Mouse (Mus musculus) embryonic facial prominence, embryonic 10.5 days (tissue): Measurements from ENCODE around the gene Gadd45g. TPM values are rescaled to one million over a fixed set of nuclear protein-coding genes. Genes with fewer than 3 reads are reported as not detected.
A peak's percentile ranks its signal among the peaks of the same experiment; 100 is the strongest.

Experiments
- DNase-seq: peaks from one replicate; pipeline ENCODE4 v3.0.0-alpha.2; 2017; ENCODE audit warnings: low spot score
- H3K27ac ChIP-seq: fragments of 300-500 bp; sonication (generic); replicated peaks from 2 replicates; pipeline ENCODE4 v1.5.1; 2016; ENCODE audit warnings: mild to moderate bottlenecking
- H3K27me3 ChIP-seq: fragments of 300-500 bp; sonication (generic); replicated peaks from 2 replicates; pipeline ENCODE4 v1.6.1; 2016; ENCODE audit warnings: low read depth, mild to moderate bottlenecking; ENCODE audit not compliant: poor library complexity, severe bottlenecking
- H3K36me3 ChIP-seq: fragments of 300-500 bp; sonication (generic); replicated peaks from 2 replicates; pipeline ENCODE4 v1.6.1; 2016; ENCODE audit warnings: mild to moderate bottlenecking, moderate library complexity
- H3K4me1 ChIP-seq: fragments of 300-500 bp; sonication (generic); 2 replicates; pipeline ENCODE4 v1.6.1; 2016
- H3K4me3 ChIP-seq: fragments of 300-500 bp; sonication (generic); 2 replicates; pipeline ENCODE4 v1.5.1; 2016; ENCODE audit warnings: mild to moderate bottlenecking, moderate library complexity
- H3K9me3 ChIP-seq: fragments of 300-500 bp; sonication (generic); 2 replicates; pipeline ENCODE4 v1.6.1; 2016; ENCODE audit warnings: mild to moderate bottlenecking
- WGBS: fragments of 180-500 bp; shearing (Covaris S2); methylation state at CpG from one replicate; pipeline ENCODE4 v1.1.7; 2016; 5-methylcytosine and 5-hydroxymethylcytosine counted together
- polyA plus RNA-seq: library from polyadenylated mRNA; unstranded; fragments of >200 nt; fragmentation: Nextera tagmentation; extraction: Ambion mirVana; gene quantifications from 2 replicates; pipeline ENCODE4 v1.2.1, GENCODE M21; 2016

Gene Gadd45g
- polyA plus RNA-seq, 1 experiment from 2014 or later: 61.5 TPM

DNA sequence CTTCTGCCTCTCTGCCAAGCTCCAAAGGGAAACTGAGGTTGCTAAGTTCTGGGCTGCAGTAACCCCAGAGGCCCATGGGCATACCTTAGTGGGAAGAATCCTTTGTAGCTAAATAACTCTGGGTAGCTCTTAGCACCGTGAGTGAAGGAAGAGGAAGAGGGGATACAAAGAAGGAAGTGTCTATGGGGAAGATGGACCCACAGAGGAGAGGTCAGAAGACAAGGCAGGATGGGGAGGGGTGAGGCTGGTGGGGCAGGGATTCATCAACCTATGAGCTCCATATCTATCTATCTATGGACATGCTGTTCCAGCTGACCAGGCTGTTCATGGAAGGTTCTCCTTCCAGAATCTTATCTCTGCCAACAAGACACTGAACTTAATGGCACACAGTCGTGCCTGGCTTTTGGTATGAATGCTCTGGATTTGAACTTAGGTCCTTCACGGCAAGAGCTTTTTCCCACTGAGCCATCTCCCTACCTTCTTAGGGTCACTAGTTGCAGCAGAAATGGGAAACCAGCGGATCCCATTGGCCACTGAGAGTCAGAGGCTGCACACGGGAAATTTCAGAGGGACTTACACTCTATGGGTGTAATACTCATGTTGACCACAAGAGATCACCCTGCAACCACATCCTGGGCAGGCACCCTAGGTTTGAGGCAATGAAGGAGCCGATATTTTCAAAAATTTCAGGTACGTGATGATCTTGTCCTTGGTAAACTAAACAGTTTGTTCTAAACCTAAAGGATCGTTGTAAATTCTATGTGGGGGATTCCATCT, 7.0 kb upstream of the Gadd45g start:
- DNase-seq: peak; percentile 43
- H3K27me3 ChIP-seq: peaks cover 69% of the 10 kb centered on the region
- no peak overlapping the region for H3K4me3 ChIP-seq
- H3K27ac ChIP-seq: no peak overlapping the region
- 22% methylated on average over 8 of the region's 8 CpGs for WGBS
- no peaks in the 10 kb centered on the region for H3K9me3 ChIP-seq
- H3K36me3 ChIP-seq: no peaks in the 10 kb centered on the region
- H3K4me1 ChIP-seq: peaks cover 62% of the 10 kb centered on the region

DNA sequence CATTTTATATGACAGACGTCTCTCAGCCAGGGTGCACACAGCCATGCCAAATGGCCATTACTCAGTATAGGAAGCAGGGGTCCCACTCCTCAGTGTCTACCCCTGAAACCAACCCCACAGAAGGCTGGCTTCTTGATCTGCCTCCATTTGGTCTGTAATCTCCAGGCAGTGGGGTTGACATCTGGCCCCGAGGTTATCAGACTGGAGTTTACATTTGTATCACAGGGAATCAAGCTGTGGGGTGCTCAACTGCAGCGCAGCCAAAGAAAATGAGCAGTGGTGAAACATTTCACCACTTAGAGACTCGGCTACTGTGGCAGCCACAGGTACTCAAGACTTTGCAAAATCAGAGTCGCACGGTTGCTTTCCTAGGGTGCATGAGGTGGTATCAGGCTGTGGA, 5.8 kb upstream of the Gadd45g start:
- Histone ChIP-seq H3K27me3 (peaks cover 68% of the 10 kb centered on the region), H3K9me3 (no peaks in the 10 kb centered on the region), H3K4me3 (no peak overlapping the region), H3K4me1 (peaks cover 68% of the 10 kb centered on the region), H3K27ac (no peak overlapping the region; the same call in 1 of the 2 replicates), H3K36me3 (no peaks in the 10 kb centered on the region)
- WGBS: 44% methylated on average over 6 of the region's 6 CpGs
- no peak for DNase-seq

GRCm38 (mm10) chr13:51841541-51842115, 4.8 kb upstream of the Gadd45g start:
- Histone ChIP-seq H3K27ac (peak overlapping the region; percentile 83), H3K9me3 (no peaks in the 10 kb centered on the region), H3K36me3 (no peaks in the 10 kb centered on the region), H3K27me3 (peaks cover 66% of the 10 kb centered on the region), H3K4me1 (peaks cover 73% of the 10 kb centered on the region), H3K4me3 (peak overlapping the region; percentile 44)
- DNase-seq: peak; percentile 53
- 9% methylated on average over 12 of the region's 12 CpGs for WGBS

DNA sequence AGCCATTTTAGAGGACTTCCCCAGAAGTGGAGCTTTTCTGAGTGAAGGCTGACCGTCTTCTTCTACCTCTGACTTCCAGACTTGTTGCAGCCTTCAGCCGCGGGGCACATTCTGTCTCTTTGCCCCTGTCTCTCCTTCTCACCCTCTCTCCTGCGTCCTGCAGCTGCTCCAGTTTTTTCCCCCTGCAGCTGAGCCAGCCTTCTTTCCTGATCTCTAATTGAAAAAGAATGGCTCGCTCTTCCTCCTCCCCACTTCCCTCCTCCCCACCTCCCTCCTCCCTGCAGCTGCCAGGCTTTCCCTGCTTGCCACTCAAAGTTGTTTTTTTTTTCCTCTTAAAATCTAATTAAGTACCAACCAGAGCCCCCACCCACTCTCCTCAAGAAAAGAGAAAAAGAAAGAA, 4.3 kb upstream of the Gadd45g start:
- H3K4me1 ChIP-seq: peaks cover 75% of the 10 kb centered on the region
- no peaks in the 10 kb centered on the region for H3K36me3 ChIP-seq
- DNase-seq: peak; percentile 72
- no peaks in the 10 kb centered on the region for H3K9me3 ChIP-seq
- peak overlapping the region; percentile 83 for H3K27ac ChIP-seq
- H3K27me3 ChIP-seq: peaks cover 72% of the 10 kb centered on the region
- H3K4me3 ChIP-seq: peak overlapping the region; percentile 44
- WGBS: 3% methylated on average over 5 of the region's 5 CpGs

DNA sequence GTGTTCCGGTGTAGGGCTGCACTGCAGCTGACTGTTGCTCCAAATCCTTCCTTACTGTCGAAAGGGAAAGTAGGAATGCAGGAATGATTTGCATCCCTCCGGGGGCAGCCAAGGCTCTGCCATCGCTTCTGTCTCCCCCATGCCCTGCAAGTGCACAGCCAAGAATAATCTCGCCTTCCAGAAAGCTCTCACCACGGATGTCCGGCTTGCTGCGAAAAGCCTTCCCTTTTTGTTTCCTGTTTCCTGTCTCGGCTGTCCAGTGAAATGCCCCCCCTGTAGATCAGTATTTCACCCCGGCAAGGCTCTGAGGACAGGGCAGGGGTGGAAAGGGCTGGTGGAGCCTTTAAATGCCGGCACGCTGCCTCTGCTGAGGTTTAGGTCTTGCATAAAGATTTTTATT, 3.7 kb upstream of the Gadd45g start:
- DNase-seq: peak; percentile 48
- H3K4me3 ChIP-seq: peak overlapping the region; percentile 44
- H3K36me3 ChIP-seq: no peaks in the 10 kb centered on the region
- no peaks in the 10 kb centered on the region for H3K9me3 ChIP-seq
- peak overlapping the region; percentile 83 for H3K27ac ChIP-seq
- H3K4me1 ChIP-seq: peaks cover 75% of the 10 kb centered on the region
- H3K27me3 ChIP-seq: peaks cover 75% of the 10 kb centered on the region
- WGBS: 6% methylated on average over 12 of the region's 12 CpGs

GRCm38 (mm10) chr13:51843298-51843697, 3.2 kb upstream of the Gadd45g start:
- 65% methylated on average over 4 of the region's 4 CpGs for WGBS
- no peak for DNase-seq
- H3K9me3 ChIP-seq: no peaks in the 10 kb centered on the region
- no peak overlapping the region for H3K4me3 ChIP-seq
- peaks cover 3% of the 10 kb centered on the region; the same call in 1 of the 2 replicates for H3K36me3 ChIP-seq
- H3K27ac ChIP-seq: peak overlapping the region; percentile 83; the same call in 1 of the 2 replicates
- H3K4me1 ChIP-seq: peaks cover 75% of the 10 kb centered on the region
- H3K27me3 ChIP-seq: peaks cover 70% of the 10 kb centered on the region

DNA sequence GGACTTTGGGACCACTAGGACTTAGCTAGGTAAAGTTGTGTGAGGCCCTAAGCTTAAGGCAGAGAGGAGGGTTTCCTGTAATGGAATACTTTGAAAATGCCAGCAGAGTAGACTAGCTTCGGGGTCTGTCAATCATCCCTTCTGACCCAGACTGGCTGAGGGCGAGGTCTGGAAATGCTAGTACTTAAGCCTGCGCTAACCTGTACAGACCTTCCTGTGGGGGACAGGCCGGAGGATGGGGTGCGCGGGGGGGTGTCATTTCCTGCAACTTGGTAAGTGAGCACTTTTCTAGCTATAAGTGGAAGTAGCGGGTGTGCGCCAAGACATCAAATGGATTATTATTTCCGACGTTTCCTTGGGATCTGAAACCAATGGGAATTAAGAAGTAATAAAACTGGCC, 2.4 kb upstream of the Gadd45g start:
- Histone ChIP-seq H3K36me3 (peaks cover 3% of the 10 kb centered on the region; the same call in 1 of the 2 replicates), H3K4me1 (peaks cover 84% of the 10 kb centered on the region), H3K27ac (no peak overlapping the region), H3K27me3 (peaks cover 67% of the 10 kb centered on the region), H3K9me3 (no peaks in the 10 kb centered on the region), H3K4me3 (no peak overlapping the region)
- DNase-seq: peak; percentile 46
- WGBS: 67% methylated on average over 10 of the region's 10 CpGs

DNA sequence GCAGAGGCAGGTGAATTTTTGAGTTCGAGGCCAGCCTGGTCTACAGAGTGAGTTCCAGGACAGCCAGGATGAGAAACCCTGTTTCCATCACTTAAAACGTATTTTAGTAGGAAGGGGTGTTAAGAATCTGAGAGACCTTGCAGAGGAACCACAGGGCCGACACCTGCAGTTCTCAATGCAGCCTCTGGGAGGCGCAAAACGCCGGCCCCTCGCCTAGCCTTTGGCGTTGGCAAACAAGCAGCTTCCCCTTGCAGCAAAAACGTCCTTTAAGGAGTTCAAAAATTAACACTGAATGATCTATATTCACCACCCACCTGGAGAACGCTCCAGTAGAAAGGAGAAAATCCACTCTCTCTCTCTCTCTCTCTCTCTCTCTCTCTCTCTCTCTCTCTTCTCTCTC, 1.8 kb upstream of the Gadd45g start:
- Histone ChIP-seq H3K36me3 (peaks cover 3% of the 10 kb centered on the region; the same call in 1 of the 2 replicates), H3K9me3 (no peaks in the 10 kb centered on the region), H3K4me1 (peaks cover 89% of the 10 kb centered on the region), H3K27me3 (peaks cover 70% of the 10 kb centered on the region), H3K27ac (0 out of 2 replicates have a peak overlapping the region, but pooled peaks have one; percentile 89), H3K4me3 (peak overlapping the region; percentile 74)
- 19% methylated on average over 10 of the region's 10 CpGs for WGBS
- peak; percentile 77 for DNase-seq

GRCm38 (mm10) chr13:51845072-51845471, 1.4 kb upstream of the Gadd45g start:
- Histone ChIP-seq H3K27ac (peak overlapping the region; percentile 89), H3K27me3 (peaks cover 72% of the 10 kb centered on the region), H3K36me3 (peaks cover 3% of the 10 kb centered on the region; the same call in 1 of the 2 replicates), H3K4me3 (peak overlapping the region; percentile 74), H3K9me3 (no peaks in the 10 kb centered on the region), H3K4me1 (peaks cover 93% of the 10 kb centered on the region)
- DNase-seq: peak; percentile 32
- WGBS: 14% methylated on average over 10 of the region's 10 CpGs

DNA sequence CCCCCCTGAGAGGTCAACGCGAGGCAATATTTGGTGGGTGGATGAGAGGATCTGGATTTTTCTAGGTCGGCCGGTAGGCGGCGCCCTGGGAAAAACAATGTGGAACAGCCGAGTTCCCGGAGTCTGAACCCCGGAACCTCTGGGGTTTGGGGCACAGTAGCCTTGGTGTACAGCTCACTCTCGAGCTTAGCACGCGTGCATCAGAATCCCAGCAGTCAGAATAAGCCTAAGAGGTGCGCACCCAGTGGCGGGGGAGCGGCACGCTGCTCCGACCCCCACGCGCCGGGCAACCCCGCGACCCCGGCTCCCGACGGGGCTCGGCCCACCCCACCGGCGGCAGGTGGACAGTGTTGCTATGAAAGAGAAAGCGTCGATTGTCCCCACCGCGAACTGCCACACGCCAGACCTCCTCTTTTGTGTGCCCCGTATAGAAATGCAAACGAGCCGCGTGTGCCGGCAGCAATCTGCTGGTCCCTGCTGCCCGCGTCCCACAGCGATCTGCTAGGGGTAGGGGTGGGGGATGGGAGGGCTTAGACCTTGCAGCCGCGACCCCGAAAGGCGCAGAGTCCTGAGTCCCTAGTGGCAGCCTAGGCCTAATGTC, 787 bp upstream of the Gadd45g start:
- Histone ChIP-seq H3K9me3 (no peaks in the 10 kb centered on the region), H3K4me1 (peaks cover 91% of the 10 kb centered on the region), H3K27me3 (peaks cover 72% of the 10 kb centered on the region), H3K36me3 (peaks cover 3% of the 10 kb centered on the region; the same call in 1 of the 2 replicates), H3K4me3 (peak overlapping the region; percentile 74), H3K27ac (peak overlapping the region; percentile 89)
- peak; percentile 88 for DNase-seq
- under 1% methylated on average over 45 of the region's 45 CpGs for WGBS

DNA sequence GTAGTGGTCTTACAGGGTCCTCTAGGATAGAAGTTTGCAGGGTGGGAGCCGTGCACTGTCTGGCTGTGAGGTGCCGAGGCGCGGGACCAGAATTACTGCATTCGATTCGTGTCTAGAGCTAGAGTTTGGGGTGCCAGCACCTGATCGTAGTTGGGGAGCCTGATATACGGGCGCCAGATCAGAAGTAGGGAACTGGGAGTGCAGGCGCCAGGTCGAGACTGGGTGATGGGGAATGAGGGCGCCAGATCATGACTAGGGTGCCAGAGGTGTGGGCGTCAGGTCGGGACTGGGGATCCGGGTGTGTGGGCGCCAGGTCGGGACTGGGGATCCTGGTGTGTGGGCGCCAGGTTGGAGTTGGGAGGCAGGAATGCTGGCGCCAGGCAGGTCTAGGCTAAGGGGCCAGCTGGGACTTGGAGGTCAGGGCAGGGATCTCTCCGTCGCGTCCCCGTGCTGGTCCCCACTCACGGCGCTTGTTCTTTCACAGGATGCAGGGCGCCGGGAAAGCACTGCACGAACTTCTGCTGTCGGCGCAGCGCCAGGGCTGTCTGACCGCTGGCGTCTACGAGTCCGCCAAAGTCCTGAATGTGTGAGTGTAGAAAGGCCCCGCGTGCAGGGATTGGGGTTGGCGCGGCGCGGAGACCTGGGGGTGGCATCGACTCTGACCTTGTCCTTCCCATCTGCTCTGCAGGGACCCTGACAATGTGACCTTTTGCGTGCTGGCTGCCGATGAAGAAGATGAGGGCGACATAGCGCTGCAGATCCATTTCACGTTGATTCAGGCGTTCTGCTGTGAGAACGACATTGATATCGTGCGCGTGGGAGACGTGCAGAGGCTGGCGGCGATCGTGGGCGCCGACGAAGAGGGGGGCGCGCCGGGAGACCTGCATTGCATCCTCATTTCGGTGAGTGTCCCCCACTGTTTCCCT, 653 bp downstream of the Gadd45g start:
- Histone ChIP-seq H3K36me3 (peaks cover 3% of the 10 kb centered on the region; the same call in 1 of the 2 replicates), H3K9me3 (no peaks in the 10 kb centered on the region), H3K4me3 (peak overlapping the region; percentile 74), H3K27me3 (peaks cover 72% of the 10 kb centered on the region), H3K4me1 (peaks cover 91% of the 10 kb centered on the region), H3K27ac (peak overlapping the region; percentile 89)
- peak; percentile 68 for DNase-seq
- WGBS: under 1% methylated on average over 63 of the region's 63 CpGs
